In the genomic region with DNA sequence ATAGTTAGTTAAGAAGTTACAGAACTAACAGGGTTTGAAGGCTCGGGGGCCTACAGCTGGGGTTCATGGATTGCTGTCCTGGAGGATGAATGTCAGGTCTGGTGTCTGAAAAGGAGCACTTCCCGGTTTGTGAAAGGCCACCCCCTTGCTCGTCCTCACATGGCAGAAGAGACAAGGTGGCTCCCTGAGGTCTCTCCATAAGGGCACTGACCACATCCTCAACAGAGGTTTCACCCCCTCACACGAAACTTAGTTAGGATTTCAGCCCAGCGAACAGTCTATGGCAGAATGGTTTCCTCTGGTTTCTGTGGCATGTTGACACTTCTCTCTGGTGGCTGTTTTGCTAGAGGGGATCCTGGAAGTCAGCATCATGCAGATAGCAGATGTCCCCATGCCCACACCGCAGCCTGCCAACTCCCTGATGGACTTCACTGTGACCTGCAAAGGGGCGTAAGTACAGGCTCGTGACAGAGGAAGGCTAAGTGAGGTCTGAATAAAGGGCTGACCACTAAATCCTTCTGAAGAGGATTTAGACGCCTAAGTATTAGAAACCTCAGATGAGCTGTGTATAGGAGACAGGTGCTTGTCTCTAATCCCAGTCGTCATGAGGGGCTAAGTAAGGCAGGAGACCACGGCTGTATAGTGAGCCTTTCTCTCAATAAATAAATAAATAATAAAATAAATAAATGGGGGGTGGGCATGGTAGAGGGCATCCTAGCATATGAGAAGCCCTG, we compare ENCODE assay signal across 24 mouse cellular contexts. TPM values are rescaled to one million over a fixed set of nuclear protein-coding genes. Genes with fewer than 3 reads are reported as not detected.
DNase-seq lines count a peak whose midpoint lies in the region; ATAC-seq lines count a peak whose summit lies in the region.
"Had no signal": no experiment of that assay in that cellular context is flagged by ENCODE, and none has a peak within 500 bp of the region (broad histone marks: within the 10 kb centered on the region; RNA-seq: fewer than 3 reads in every experiment).

No protein-coding gene starts in this region.

- H3K27ac ChIP-seq in midbrain, embryonic 11.5 days (ENCODE audit: low read depth, low read length), result no peak overlapping the region
- no peak overlapping the region for H3K27ac ChIP-seq in midbrain, embryonic 15.5 days
- H3K27ac ChIP-seq: embryonic facial prominence, embryonic 12.5 days; embryonic facial prominence, embryonic 15.5 days; gastrocnemius, adult 2 months; heart, adult 2 months; heart, embryonic 10.5 days; hindbrain, embryonic 12.5 days; hindbrain, embryonic 15.5 days had no signal

- H3K4me2 ChIP-seq in midbrain, embryonic 11.5 days, result no peak overlapping the region
- no peak overlapping the region for H3K4me2 ChIP-seq in midbrain, embryonic 15.5 days
- H3K4me2 ChIP-seq: embryonic facial prominence, embryonic 12.5 days; embryonic facial prominence, embryonic 15.5 days; hindbrain, embryonic 12.5 days; hindbrain, embryonic 15.5 days had no signal

- no peak overlapping the region for H3K9ac ChIP-seq in midbrain, embryonic 11.5 days (ENCODE audit: low read length)
- H3K9ac ChIP-seq in midbrain, embryonic 15.5 days, result no peak overlapping the region
- H3K9ac ChIP-seq: embryonic facial prominence, embryonic 12.5 days; embryonic facial prominence, embryonic 15.5 days; forebrain, postnatal 0 days; hindbrain, embryonic 12.5 days; hindbrain, embryonic 15.5 days had no signal

- no peaks in the 10 kb centered on the region for H3K9me3 ChIP-seq in midbrain, embryonic 11.5 days (ENCODE audit: control insufficient read depth, low read length)
- no peaks in the 10 kb centered on the region for H3K9me3 ChIP-seq in midbrain, embryonic 15.5 days
- H3K9me3 ChIP-seq: embryonic facial prominence, embryonic 12.5 days; embryonic facial prominence, embryonic 15.5 days; heart, embryonic 10.5 days; hindbrain, embryonic 12.5 days; hindbrain, embryonic 15.5 days had no signal

- DNase-seq in midbrain, embryonic 11.5 days (ENCODE audit: low spot score, missing footprints), result peak; percentile 79
- no peak for DNase-seq in left cerebral cortex, adult 11 months (ENCODE audit: low spot score)
- DNase-seq in right cerebral cortex, postnatal 25 days, result no peak
- DNase-seq: adrenal gland, adult 8-10 months; adrenal gland, postnatal 25 days; cerebellum, adult 18-20 months; cerebellum, adult 9-10 months; cerebellum, postnatal 14 days; forebrain, postnatal 0 days; gastrocnemius, adult 2 months; gastrocnemius, postnatal 14 days; heart, adult 2 months had no signal

- peaks cover 14% of the 10 kb centered on the region for H3K4me1 ChIP-seq in midbrain, embryonic 11.5 days (ENCODE audit: control insufficient read depth, insufficient read depth, low read length)
- peaks cover 11% of the 10 kb centered on the region for H3K4me1 ChIP-seq in midbrain, embryonic 15.5 days
- H3K4me1 ChIP-seq: embryonic facial prominence, embryonic 15.5 days; heart, embryonic 10.5 days had no signal

- no peaks in the 10 kb centered on the region for H3K36me3 ChIP-seq in midbrain, embryonic 11.5 days (ENCODE audit: control insufficient read depth, insufficient read depth, low read length)
- no peaks in the 10 kb centered on the region for H3K36me3 ChIP-seq in midbrain, embryonic 15.5 days (replicated peaks)
- H3K36me3 ChIP-seq: embryonic facial prominence, embryonic 12.5 days; embryonic facial prominence, embryonic 15.5 days; heart, embryonic 10.5 days; hindbrain, embryonic 12.5 days; hindbrain, embryonic 15.5 days had no signal

- no peak overlapping the region for H3K4me3 ChIP-seq in midbrain, embryonic 11.5 days (ENCODE audit: low read depth, low read length)
- H3K4me3 ChIP-seq in midbrain, embryonic 15.5 days, result no peak overlapping the region
- H3K4me3 ChIP-seq: embryonic facial prominence, embryonic 12.5 days; embryonic facial prominence, embryonic 15.5 days; gastrocnemius, adult 2 months; heart, adult 2 months; heart, embryonic 10.5 days; hindbrain, embryonic 12.5 days; hindbrain, embryonic 15.5 days had no signal

- no peak for ATAC-seq in midbrain, embryonic 11.5 days (ENCODE audit: low FRiP score)
- no peak for ATAC-seq in midbrain, embryonic 15.5 days (replicated peaks)
- peak; percentile 86 for ATAC-seq in common myeloid progenitor, adult 5-6 weeks (replicated peaks; ENCODE audit: low read depth, poor library complexity, severe bottlenecking)
- ATAC-seq in megakaryocyte, adult 5-6 weeks (ENCODE audit: poor library complexity, severe bottlenecking), result peak; percentile 60
- ATAC-seq: CD4-positive, CD25-positive, alpha-beta regulatory T cell, adult 4 months; forebrain, embryonic 14.5 days; forebrain, postnatal 0 days had no signal

- H3K27me3 ChIP-seq in midbrain, embryonic 11.5 days (ENCODE audit: control insufficient read depth, insufficient read depth, low read length), result no peaks in the 10 kb centered on the region
- H3K27me3 ChIP-seq in midbrain, embryonic 15.5 days (replicated peaks), result no peaks in the 10 kb centered on the region; the same call in 1 of the 2 replicates
- H3K27me3 ChIP-seq: embryonic facial prominence, embryonic 12.5 days; embryonic facial prominence, embryonic 15.5 days; hindbrain, embryonic 12.5 days; hindbrain, embryonic 15.5 days had no signal

- WGBS in midbrain, embryonic 11.5 days, result 36% methylated on average over 11 of the region's 11 CpGs
- 38% methylated on average over 11 of the region's 11 CpGs for WGBS in midbrain, embryonic 15.5 days

RNA-seq across cellular contexts. Expression of gene Gpnmb, which starts 14.5 kb away (rescaled TPM):
- polyA plus RNA-seq in midbrain, embryonic 11.5 days (2014; fragmentation: Nextera tagmentation; extraction: Ambion mirVana), result 0.74 and 0.94 TPM in 2 replicates
- polyA plus RNA-seq in midbrain, embryonic 15.5 days (2015; fragmentation: Nextera tagmentation; extraction: Ambion mirVana), result 0.36 and 0.74 TPM in 2 replicates
- total RNA-seq in common myeloid progenitor, adult 5-6 weeks (2017), result 0.27 TPM in 1 of 2 replicates, not detected in the other
- 0.94 and 2.3 TPM in 2 replicates for total RNA-seq in megakaryocyte, adult 5-6 weeks (2015)
- total RNA-seq in megakaryocyte, adult 5-6 weeks (2017), result 0.45 and 0.81 TPM in 2 replicates
- total RNA-seq: hematopoietic stem cell, adult 5-6 weeks; MEL had no signal

RNA-seq across cellular contexts. Expression of gene Malsu1, which starts 22.8 kb away (rescaled TPM):
- polyA plus RNA-seq in midbrain, embryonic 11.5 days (2014; fragmentation: Nextera tagmentation; extraction: Ambion mirVana), result 59.3 and 63.0 TPM in 2 replicates
- polyA plus RNA-seq in midbrain, embryonic 15.5 days (2015; fragmentation: Nextera tagmentation; extraction: Ambion mirVana), result 54.2 and 58.6 TPM in 2 replicates
- 12.5 and 48.2 TPM in 2 replicates for total RNA-seq in common myeloid progenitor, adult 5-6 weeks (2017)
- 25.9 and 38.8 TPM in 2 replicates for total RNA-seq in megakaryocyte, adult 5-6 weeks (2015)
- total RNA-seq in megakaryocyte, adult 5-6 weeks (2017), result 15.8 and 17.0 TPM in 2 replicates

Comparison
In these comparisons a context has a peak if more than half of its experiments do, and no peak if none do; other contexts are left out.
1. ATAC-seq: peak in common myeloid progenitor, adult 5-6 weeks (single experiment) and megakaryocyte, adult 5-6 weeks (single experiment); none in midbrain, embryonic 11.5 days (single experiment) and midbrain, embryonic 15.5 days (single experiment).